Mouse (Mus musculus) ovary, postnatal 14 days (tissue): ENCODE data around the gene Syne4.

Experiments used
- DNase-seq: peaks from one replicate; pipeline ENCODE4 v3.0.0; 2022; ENCODE audit warnings: low spot score

Gene Syne4

DNA sequence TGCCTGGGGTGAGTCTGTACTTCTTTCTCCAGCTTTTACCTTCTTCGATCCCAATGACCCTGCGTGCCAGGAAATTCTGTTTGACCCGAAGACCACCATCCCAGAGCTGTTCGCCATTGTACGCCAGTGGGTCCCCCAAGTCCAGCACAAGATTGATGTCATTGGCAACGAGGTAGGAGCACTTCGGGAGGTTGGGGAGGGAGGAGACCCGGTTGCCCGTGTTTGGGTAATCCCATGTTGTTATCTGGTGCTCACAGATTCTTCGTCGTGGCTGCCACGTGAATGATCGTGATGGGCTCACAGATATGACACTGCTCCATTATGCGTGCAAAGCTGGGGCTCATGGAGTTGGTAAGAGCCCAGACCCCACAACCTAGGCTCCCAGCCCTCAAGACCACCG lies 17.8 kb upstream of the Syne4 start:
- DNase-seq, result no peak

DNA sequence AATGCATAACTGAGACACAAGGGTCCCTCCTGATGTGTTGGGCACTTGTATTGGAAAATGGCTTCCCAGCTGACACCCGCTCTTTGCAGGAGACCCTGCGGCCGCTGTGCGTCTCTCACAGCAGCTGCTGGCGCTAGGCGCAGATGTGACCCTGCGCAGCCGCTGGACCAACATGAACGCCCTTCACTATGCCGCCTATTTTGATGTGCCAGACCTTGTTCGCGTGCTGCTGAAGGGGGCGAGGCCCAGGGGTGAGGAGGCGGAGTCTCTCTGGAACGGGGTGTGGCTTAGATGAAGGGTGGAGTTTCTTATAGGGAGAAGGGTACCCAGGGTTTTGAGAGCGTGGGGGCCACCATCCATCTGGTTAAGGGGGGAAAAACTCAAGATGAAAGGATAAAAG lies 17.3 kb upstream of the Syne4 start:
- no peak for DNase-seq

DNA sequence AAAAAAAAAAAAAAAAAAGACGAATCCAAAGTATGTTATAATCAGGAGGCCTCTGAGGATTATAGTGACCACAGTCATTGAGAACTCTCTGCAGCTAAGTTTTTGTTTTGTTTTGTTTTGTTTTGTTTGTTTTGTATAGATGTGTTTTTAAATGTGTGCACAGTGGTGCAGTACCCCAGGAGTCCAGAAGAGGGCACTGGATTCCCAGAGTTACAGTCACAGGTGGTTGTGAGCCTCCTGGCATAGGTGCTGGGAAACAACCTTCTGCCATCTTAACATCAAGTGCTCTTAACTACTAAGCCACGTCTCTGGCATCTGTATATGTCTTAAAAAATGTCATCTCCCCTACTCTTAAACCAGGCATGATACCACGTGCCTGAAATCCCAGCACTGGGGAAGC lies 13.7 kb upstream of the Syne4 start:
- DNase-seq, result no peak

GRCm38 (mm10) chr7:30306083-30306779 lies 8.4 kb upstream of the Syne4 start:
- no peak for DNase-seq

DNA sequence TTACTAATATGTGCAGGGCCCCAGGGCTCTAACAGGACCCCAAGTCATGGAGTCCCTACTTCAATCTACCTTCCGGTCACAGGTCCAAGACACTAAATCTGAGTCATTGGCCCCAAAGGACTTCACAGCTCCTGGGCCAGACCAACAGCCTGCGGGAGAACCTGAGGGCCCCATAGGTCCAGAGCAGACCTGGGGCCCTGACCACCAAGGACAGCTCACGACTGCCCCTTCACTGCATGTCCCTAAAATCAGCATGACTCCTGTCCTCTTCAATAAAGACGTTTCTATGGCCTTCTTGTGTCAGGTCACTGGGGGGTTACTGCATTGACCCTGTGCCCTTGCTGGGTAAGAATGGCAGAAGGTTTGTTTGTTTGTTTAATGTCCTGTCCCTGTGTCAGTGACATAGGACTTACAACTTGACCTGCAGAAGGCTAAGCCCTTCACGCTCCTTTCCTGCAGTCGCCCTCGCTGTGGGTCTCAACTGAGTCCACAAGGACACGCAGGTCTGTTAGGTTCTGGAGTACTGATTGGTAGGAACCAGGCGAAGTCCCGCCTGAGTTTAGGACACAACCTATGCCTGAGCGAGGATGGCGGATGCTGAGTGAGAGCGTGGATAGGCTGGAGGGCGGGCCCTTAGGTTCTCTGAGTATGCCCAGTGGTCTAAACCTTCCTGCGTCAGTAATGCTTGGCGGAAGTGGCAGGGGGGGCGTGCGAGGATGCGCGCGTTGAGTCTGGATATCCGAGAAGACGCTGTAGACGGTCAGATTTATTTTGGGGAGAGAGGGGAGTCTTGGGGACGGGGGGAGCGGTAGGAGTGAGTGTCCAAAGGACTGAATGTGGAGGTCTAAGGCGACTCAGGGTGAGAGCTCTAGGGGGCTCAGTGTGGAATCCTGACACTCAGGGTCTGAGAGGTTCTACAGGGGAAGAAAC lies 6.3 kb upstream of the Syne4 start, which contains the start of gene Alkbh6:
Gene Alkbh6 (plus strand): TSS at position 642 of the 930 bp plus-strand sequence.
- peak; percentile 82 for DNase-seq

GRCm38 (mm10) chr7:30309395-30310129 lies 5.0 kb upstream of the Syne4 start:
- DNase-seq, result no peak

- no peak for DNase-seq
Observed at GRCm38 (mm10) chr7:30310136-30310535, 4.5 kb upstream of the Syne4 start.

DNA sequence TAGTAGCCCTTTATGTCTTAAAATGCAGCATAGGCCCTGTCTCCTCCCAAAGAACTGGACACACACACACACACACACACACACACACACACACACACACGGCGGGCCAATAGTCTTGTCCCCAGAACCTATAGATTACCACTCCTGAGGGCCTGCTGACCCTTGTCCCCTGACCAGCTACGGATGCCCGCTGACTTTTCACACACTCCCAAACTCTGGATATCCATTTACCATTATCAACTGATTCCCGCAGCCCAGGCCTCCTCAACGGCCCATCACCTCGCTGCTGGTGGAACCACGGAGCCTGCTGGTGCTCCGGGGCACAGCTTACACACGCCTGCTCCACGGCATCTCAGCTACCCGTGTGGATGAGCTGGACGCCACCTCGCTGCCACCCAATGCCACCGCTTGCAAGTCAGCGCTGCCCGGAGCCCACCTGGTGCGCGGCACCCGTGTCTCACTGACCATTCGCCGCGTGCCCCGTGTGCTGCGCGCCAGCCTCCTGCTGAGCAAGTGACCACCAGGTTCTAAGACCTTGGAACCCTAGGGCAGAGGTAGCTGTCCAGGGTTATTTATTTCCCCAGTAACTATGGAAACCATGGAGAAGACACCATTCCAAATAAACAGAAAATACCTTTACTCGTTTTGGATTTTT lies 814 bp upstream of the Syne4 start:
- DNase-seq, result no peak

- no peak for DNase-seq
Observed at GRCm38 (mm10) chr7:30315559-30316529, 1.2 kb downstream of the Syne4 start.

- no peak for DNase-seq
Observed at GRCm38 (mm10) chr7:30318142-30318541, 3.5 kb downstream of the Syne4 start.

DNA sequence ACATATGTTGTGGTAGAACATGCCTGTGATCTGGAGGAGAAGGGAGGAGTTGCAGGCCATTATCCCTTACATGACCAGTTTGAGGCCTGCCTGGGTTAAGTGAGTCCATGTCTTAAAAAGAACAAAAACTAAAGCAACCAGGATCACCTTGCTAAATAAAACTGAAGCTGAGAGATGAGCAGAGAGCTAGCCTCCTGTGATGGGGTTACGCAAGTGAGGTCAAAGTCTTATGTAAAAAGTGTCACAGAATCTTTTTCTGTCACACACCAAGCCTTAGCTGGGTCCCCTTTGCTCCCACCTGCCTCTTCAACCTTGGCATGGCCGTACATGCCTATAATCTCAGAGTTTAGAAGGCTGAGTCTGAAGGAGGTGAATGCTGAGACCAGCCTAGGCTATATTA lies 6.3 kb downstream of the Syne4 start:
- DNase-seq, result no peak

DNA sequence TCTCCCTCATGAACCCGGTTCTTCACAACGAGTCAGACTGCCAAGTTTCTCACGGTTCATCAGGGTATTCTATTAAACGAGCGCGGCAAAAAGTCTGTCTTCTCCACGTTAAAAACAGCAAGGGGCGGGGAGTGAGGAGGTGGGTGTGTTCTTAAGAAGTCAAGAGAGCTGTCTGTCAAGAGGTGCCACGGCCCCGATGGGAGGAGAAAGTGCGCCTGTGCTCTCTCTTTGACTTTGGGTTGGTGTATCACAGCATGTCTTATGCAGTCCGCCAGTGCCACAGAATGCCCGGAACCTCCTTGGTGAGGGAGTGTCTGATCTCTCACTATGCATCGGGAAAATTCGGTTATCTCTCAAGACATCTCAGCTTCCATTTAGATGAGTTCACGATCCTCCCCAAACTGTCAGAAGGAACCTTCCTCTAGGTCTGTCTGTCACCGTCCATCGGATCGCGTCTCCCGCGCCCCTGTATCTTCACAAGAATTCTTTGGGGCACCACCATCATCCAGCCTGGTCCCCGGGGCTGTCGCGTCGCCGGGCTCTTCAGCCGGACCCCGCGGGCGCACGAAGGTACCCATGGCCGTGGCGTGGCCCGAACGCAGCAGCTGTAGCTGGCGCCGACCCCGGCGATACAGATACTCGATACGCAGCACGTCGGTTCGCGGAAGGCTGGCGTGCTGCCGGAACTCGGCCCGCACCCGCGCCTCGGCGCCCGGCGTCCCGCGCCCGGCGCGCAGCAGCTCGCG lies 7.1 kb downstream of the Syne4 start, which contains the start of gene E130208F15Rik:
Gene E130208F15Rik (plus strand): TSS at position 202 of the 746 bp plus-strand sequence.
- peak; percentile 29 for DNase-seq

GRCm38 (mm10) chr7:30322285-30322667 lies 7.7 kb downstream of the Syne4 start:
- DNase-seq, result peak; percentile 95

GRCm38 (mm10) chr7:30322865-30323264 lies 8.3 kb downstream of the Syne4 start:
- no peak for DNase-seq

DNA sequence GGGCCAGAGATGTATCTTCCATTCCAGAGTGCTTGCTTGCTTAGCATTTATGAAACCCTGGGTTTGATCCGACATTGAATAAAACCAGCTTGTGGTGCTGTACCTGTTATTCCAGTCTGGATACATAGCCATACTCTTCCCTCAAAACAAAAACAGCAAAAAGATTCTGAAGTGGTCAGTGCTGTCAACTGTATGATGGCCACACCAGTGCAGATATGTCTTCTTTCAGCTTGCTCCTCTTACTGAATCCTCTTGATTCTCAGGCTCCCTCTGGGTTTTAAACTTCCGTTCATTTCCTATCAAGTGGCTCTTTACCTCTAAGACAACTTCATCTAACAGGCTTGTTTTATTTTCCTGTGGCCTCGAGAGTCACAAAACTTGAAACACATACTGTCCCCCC lies 9.2 kb downstream of the Syne4 start, which contains the start of gene Sdhaf1:
Gene Sdhaf1 (minus strand): TSS at position 101 of the 400 bp plus-strand sequence.
- no peak for DNase-seq

- no peak for DNase-seq
Observed at GRCm38 (mm10) chr7:30324300-30324944, 9.8 kb downstream of the Syne4 start.

- peak; percentile 45 for DNase-seq
Observed at GRCm38 (mm10) chr7:30325364-30325763, 10.8 kb downstream of the Syne4 start.

DNA sequence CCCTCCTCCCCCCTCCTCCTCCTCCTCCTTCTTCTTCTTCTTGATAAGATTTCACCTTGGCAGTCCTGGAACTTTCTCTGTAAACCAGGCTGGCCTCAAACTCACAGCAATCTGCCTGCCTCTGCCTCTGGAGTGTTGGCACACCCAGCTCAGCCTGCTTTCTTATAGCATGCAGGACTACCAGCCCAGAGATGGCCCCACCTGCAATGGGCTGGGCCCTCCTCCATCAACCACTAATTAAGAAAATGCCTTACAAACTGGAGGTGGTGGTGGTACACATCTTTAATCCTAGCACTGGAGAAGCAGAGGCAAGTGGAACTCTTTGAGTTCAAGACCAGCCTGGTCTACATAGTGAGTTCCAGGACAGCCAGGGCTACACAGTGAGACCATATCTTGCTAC lies 11.8 kb downstream of the Syne4 start:
- DNase-seq, result no peak

GRCm38 (mm10) chr7:30327140-30327539 lies 12.5 kb downstream of the Syne4 start:
- no peak for DNase-seq
